Mouse (Mus musculus): Measurements from ENCODE around the gene Opa1. TPM values are rescaled to one million over a fixed set of nuclear protein-coding genes. Genes with fewer than 3 reads are reported as not detected.

The Opa1 gene
- total RNA-seq (2023), result 10 to 100 TPM; 28.1 to 28.9 TPM

DNA sequence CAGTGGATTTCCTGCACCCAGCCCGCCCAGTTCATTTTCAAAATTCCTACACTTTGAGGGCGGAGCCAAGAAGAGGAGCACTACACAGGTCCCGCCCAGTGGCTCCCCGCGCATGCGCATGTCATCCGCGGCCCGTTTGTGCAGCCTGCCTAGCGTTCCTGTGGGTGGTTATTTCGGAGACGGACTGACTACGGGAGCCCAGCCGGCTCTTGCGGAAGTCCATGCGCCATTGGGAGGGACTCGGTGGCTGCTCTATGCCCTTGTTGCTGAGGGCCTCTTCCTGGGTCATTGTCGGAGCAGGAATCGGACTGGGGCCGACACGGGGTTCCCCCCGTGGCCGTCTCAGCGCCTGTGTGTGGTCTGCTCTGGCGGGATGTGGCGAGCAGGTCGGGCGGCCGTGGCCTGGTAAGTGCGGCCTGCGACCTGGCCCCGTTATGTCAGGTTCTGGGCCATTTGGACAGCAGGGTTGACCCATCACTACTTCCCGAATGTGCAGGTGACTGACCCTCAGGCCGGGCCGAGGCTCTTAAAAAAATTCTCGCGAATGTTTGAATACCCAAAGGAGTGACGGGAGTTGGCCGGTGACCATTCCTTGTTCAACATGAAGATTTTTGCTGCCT is at the start of gene Opa1:
Gene Opa1 (plus strand): TSS at position 168 of the 620 bp plus-strand sequence.

GRCm38 (mm10) chr16:29544829-29545228 is 34.3 kb upstream of the Opa1 start, which contains the start of gene Atp13a4:
Gene Atp13a4 (minus strand): TSS chr16:29544864.

Other genes starting within 250 kb of the Opa1 start
- gene Atp13a5, start 200.6 kb upstream of the Opa1 start, total RNA-seq (2023), result not detected
- gene Atp13a4, start 34.5 kb upstream of the Opa1 start, total RNA-seq (2023), result under 1 TPM in 1 of 2 experiments, not detected in 1; 0.11 TPM

Data from neutrophil, adult 83 days (primary cell).